Mouse (Mus musculus) MEL (cell line): ENCODE measurements around the gene Palmd. TPM values are rescaled to one million over a fixed set of nuclear protein-coding genes. Genes with fewer than 3 reads are reported as not detected.

Experiments
- DNase-seq: peaks from one replicate; pipeline ENCODE4 v3.0.0; 2011; ENCODE audit warnings: low read depth, low spot score
- H3K27ac ChIP-seq: 2 replicates; pipeline ENCODE4 v1.5.1; 2012; ENCODE audit warnings: low read depth, mild to moderate bottlenecking, control low read depth, low read length, moderate library complexity; ENCODE audit not compliant: control insufficient read depth
- H3K27me3 ChIP-seq, 2 experiments: fragments of 150-350 bp in 1 of 2; sonication (generic) in 1 of 2; 2 replicates each; pipeline ENCODE4 v1.6.1; 2012; ENCODE audit warnings: low read length in 2 of 2, mild to moderate bottlenecking in 2 of 2, improper control_type of control experiment in 1 of 2, moderate library complexity in 1 of 2; ENCODE audit not compliant: insufficient read depth in 2 of 2, control insufficient read depth in 1 of 2
- H3K36me3 ChIP-seq, 2 experiments: 2 replicates each; pipeline ENCODE4 v1.6.1; 2012 to 2014; ENCODE audit warnings: low read length in 2 of 2, improper control_type of control experiment in 1 of 2, inconsistent platforms in 1 of 2, mild to moderate bottlenecking in 1 of 2; ENCODE audit not compliant: insufficient read depth in 2 of 2, control insufficient read depth in 1 of 2
- H3K4me1 ChIP-seq, 2 experiments: fragments of 150-350 bp in 1 of 2; sonication (generic) in 1 of 2; 2 replicates each; pipeline ENCODE4 v1.6.1; 2012; ENCODE audit warnings: low read length in 2 of 2, improper control_type of control experiment in 1 of 2, mild to moderate bottlenecking in 1 of 2; ENCODE audit not compliant: insufficient read depth in 2 of 2, control insufficient read depth in 1 of 2
- H3K4me3 ChIP-seq, 2 experiments: fragments of 150-350 bp in 1 of 2; sonication (generic) in 1 of 2; 2 replicates each; pipeline ENCODE4 v1.5.1; 2012; ENCODE audit warnings: low read depth in 2 of 2, low read length in 2 of 2, mild to moderate bottlenecking in 2 of 2, moderate library complexity in 2 of 2, control low read depth in 1 of 2, improper control_type of control experiment in 1 of 2; ENCODE audit not compliant: control insufficient read depth in 1 of 2, insufficient read depth in 1 of 2
- H3K79me2 ChIP-seq: 2 replicates; pipeline ENCODE4 v1.6.1; 2012; ENCODE audit warnings: mild to moderate bottlenecking, low read length, moderate library complexity; ENCODE audit not compliant: control insufficient read depth, poor library complexity, insufficient read depth
- H3K9ac ChIP-seq: 2 replicates; pipeline ENCODE4 v1.6.1; 2012; ENCODE audit warnings: low read depth, mild to moderate bottlenecking, control low read depth, low read length, moderate library complexity; ENCODE audit not compliant: control insufficient read depth, poor library complexity, severe bottlenecking
- H3K9me3 ChIP-seq: fragments of 150-350 bp; sonication (generic); replicated peaks from 2 replicates; pipeline ENCODE4 v1.6.1; 2012; ENCODE audit warnings: mild to moderate bottlenecking, low read length, improper control_type of control experiment, moderate library complexity; ENCODE audit not compliant: insufficient read depth
- CHD1 ChIP-seq: IDR thresholded peaks from 2 replicates; pipeline ENCODE4 v1.6.1; 2012; ENCODE audit warnings: low read depth, mild to moderate bottlenecking, inconsistent platforms, low read length, improper control_type of control experiment
- CHD2 ChIP-seq: IDR thresholded peaks from 2 replicates; pipeline ENCODE4 v1.6.1; 2011; ENCODE audit warnings: low read length, improper control_type of control experiment
- CTCF ChIP-seq, 3 experiments: IDR thresholded peaks in 2 of 3; conservative IDR thresholded peaks in 1 of 3; 2 replicates each; pipeline ENCODE4 v1.5.1; 2011 to 2012; ENCODE audit warnings: low read length in 3 of 3, low read depth in 2 of 3, mild to moderate bottlenecking in 2 of 3, improper control_type of control experiment in 1 of 3, inconsistent platforms in 1 of 3, mixed read lengths in 1 of 3, moderate library complexity in 1 of 3; ENCODE audit not compliant: control insufficient read depth in 1 of 3, insufficient read depth in 1 of 3, poor library complexity in 1 of 3, severe bottlenecking in 1 of 3
- E2F4 ChIP-seq: IDR thresholded peaks from 2 replicates; pipeline ENCODE4 v1.6.1; 2011; ENCODE audit warnings: low read depth, low read length, improper control_type of control experiment, borderline replicate concordance
- ELF1 ChIP-seq: IDR thresholded peaks from 2 replicates; pipeline ENCODE4 v1.6.1; 2014; ENCODE audit warnings: low read depth, mild to moderate bottlenecking, inconsistent platforms, low read length, improper control_type of control experiment, moderate library complexity
- EP300 ChIP-seq, 2 experiments: IDR thresholded peaks; 2 replicates each; pipeline ENCODE4 v1.6.1; 2011; ENCODE audit warnings: improper control_type of control experiment in 2 of 2, low read length in 2 of 2, low read depth in 1 of 2, mild to moderate bottlenecking in 1 of 2
- HCFC1 ChIP-seq: IDR thresholded peaks from 2 replicates; pipeline ENCODE4 v1.6.1; 2012; ENCODE audit warnings: low read depth, mild to moderate bottlenecking, inconsistent platforms, low read length, improper control_type of control experiment, moderate library complexity
- MYC ChIP-seq: IDR thresholded peaks from 2 replicates; pipeline ENCODE4 v1.6.1; 2011; ENCODE audit warnings: low read depth, mild to moderate bottlenecking, low read length, improper control_type of control experiment, moderate library complexity
- NRF1 ChIP-seq: IDR thresholded peaks from 2 replicates; pipeline ENCODE4 v1.6.1; 2014; ENCODE audit warnings: low read depth, mild to moderate bottlenecking, inconsistent platforms, low read length, improper control_type of control experiment, moderate library complexity; ENCODE audit not compliant: poor library complexity, insufficient read depth, severe bottlenecking
- POLR2A ChIP-seq, 2 experiments: IDR thresholded peaks; 2 replicates each; pipeline ENCODE4 v1.6.1; 2011 to 2012; ENCODE audit warnings: low read length in 2 of 2, mild to moderate bottlenecking in 2 of 2, control low read depth in 1 of 2, improper control_type of control experiment in 1 of 2, low read depth in 1 of 2, moderate library complexity in 1 of 2; ENCODE audit not compliant: control insufficient read depth in 1 of 2, insufficient read depth in 1 of 2, poor library complexity in 1 of 2
- POLR2AphosphoS2 ChIP-seq: IDR thresholded peaks from 2 replicates; pipeline ENCODE4 v1.6.1; 2011; ENCODE audit warnings: low read length, improper control_type of control experiment
- POLR2AphosphoS5 ChIP-seq: IDR thresholded peaks from 2 replicates; pipeline ENCODE4 v1.6.1; 2012; ENCODE audit warnings: low read depth, borderline replicate concordance, mild to moderate bottlenecking, inconsistent platforms, low read length, moderate library complexity, mixed read lengths
- SMC3 ChIP-seq: IDR thresholded peaks from 2 replicates; pipeline ENCODE4 v1.6.1; 2011; ENCODE audit warnings: low read depth, low read length, improper control_type of control experiment
- TAL1 ChIP-seq: IDR thresholded peaks from 2 replicates; pipeline ENCODE4 v1.6.1; 2012; ENCODE audit warnings: mild to moderate bottlenecking, inconsistent platforms, low read length, moderate library complexity, mixed read lengths
- TBP ChIP-seq: IDR thresholded peaks from 2 replicates; pipeline ENCODE4 v1.8.0; 2011; ENCODE audit warnings: low read depth, low read length, improper control_type of control experiment
- TCF12 ChIP-seq: IDR thresholded peaks from 2 replicates; pipeline ENCODE4 v1.6.1; 2014; ENCODE audit warnings: low read depth, mild to moderate bottlenecking, inconsistent platforms, low read length, improper control_type of control experiment, moderate library complexity
- UBTF ChIP-seq: IDR thresholded peaks from 2 replicates; pipeline ENCODE4 v1.6.1; 2012; ENCODE audit warnings: low read depth, mild to moderate bottlenecking, inconsistent platforms, low read length, improper control_type of control experiment, moderate library complexity, borderline replicate concordance; ENCODE audit not compliant: insufficient read depth
- USF2 ChIP-seq, 2 experiments: IDR thresholded peaks; 2 replicates each; pipeline ENCODE4 v1.6.1; 2011 to 2012; ENCODE audit warnings: improper control_type of control experiment in 2 of 2, low read length in 2 of 2, borderline replicate concordance in 1 of 2, inconsistent platforms in 1 of 2, low read depth in 1 of 2, mild to moderate bottlenecking in 1 of 2; ENCODE audit not compliant: insufficient read depth in 1 of 2
- ZMIZ1 ChIP-seq: IDR thresholded peaks from 2 replicates; pipeline ENCODE4 v1.6.1; 2012; ENCODE audit warnings: low read depth, mild to moderate bottlenecking, inconsistent platforms, low read length, improper control_type of control experiment, moderate library complexity
- ZNF384 ChIP-seq: IDR thresholded peaks from 2 replicates; pipeline ENCODE4 v1.6.1; 2012; ENCODE audit warnings: low read depth, mild to moderate bottlenecking, inconsistent platforms, low read length, improper control_type of control experiment
- polyA plus RNA-seq, 2 experiments: library from polyadenylated mRNA; stranded (reverse) in 1 of 2; unstranded in 1 of 2; fragments of >175 nt in 1 of 2; fragments of >200 nt in 1 of 2; gene quantifications; 2 replicates each; pipeline versions ENCODE4 v1.2.1 to v1.2.4; 2012; ENCODE audit warnings: low replicate concordance in 2 of 2, low read depth in 1 of 2; ENCODE audit not compliant: insufficient read length in 2 of 2, insufficient read depth in 1 of 2, missing spikeins in 1 of 2
- total RNA-seq: library from RNA; depleted of rRNA; stranded (reverse); fragments of 300-350 nt; gene quantifications from 2 replicates; pipeline ENCODE4 v1.2.3, GENCODE M21; 2012

Gene Palmd
- total and polyA plus RNA-seq, 3 experiments: 0.08 TPM; not detected in 2

GRCm38 (mm10) chr3:116967967-116968366, 820 bp downstream of the Palmd start, which contains the start of gene 4930455H04Rik:
TSS of gene 4930455H04Rik (plus strand) at chr3:116968267.
- no peaks in the 10 kb centered on the region for H3K9me3 ChIP-seq
- TF ChIP-seq CHD1: no peak
- TF ChIP-seq CHD2: no peak
- no peak for TF ChIP-seq ZMIZ1
- TF ChIP-seq USF2 (IDR thresholded peaks at IDR 0.05; ENCODE audit: borderline replicate concordance in 1 of 2, insufficient read depth in 1 of 2, low read depth in 1 of 2, low read length in 2 of 2): no peak
- TF ChIP-seq UBTF: no peak
- no peak for TF ChIP-seq TCF12
- no peak for TF ChIP-seq NRF1
- no peak for TF ChIP-seq E2F4
- no peak for TF ChIP-seq EP300 (IDR thresholded peaks at IDR 0.05; ENCODE audit: low read depth in 1 of 2, low read length in 2 of 2)
- TF ChIP-seq SMC3: no peak
- TF ChIP-seq CTCF (IDR thresholded peaks at IDR 0.05 in 2 of 3, conservative IDR thresholded peaks at IDR 0.05 in 1 of 3; ENCODE audit: control insufficient read depth in 1 of 3, insufficient read depth in 1 of 3, low read depth in 2 of 3, low read length in 3 of 3, poor library complexity in 1 of 3, severe bottlenecking in 1 of 3): no peak
- TF ChIP-seq ELF1: no peak
- TF ChIP-seq POLR2AphosphoS5: no peak
- TF ChIP-seq POLR2AphosphoS2: no peak
- TF ChIP-seq TBP: no peak
- TF ChIP-seq POLR2A (IDR thresholded peaks at IDR 0.05; ENCODE audit: control insufficient read depth in 1 of 2, insufficient read depth in 1 of 2, low read depth in 1 of 2, low read length in 2 of 2, poor library complexity in 1 of 2): no peak
- TF ChIP-seq HCFC1: no peak
- no peak for TF ChIP-seq ZNF384
- no peak for TF ChIP-seq MYC
- TF ChIP-seq, all 39 proteins: peak for 0
- no peaks in the 10 kb centered on the region for H3K36me3 ChIP-seq
- DNase-seq: no peak
- no peak within 1 kb of the TSS for H3K27ac ChIP-seq
- H3K4me3 ChIP-seq: no peak within 1 kb of the TSS
- H3K4me1 ChIP-seq: peaks cover 0 to 2% of the 10 kb centered on the region in 2 experiments; a peak in 2 of 4 replicates
- no peaks in the 10 kb centered on the region for H3K79me2 ChIP-seq
- H3K9ac ChIP-seq: no peak within 1 kb of the TSS
- H3K27me3 ChIP-seq: no peaks in the 10 kb centered on the region; a peak in 1 of 4 replicates

- TF ChIP-seq USF2 (IDR thresholded peaks at IDR 0.05; ENCODE audit: borderline replicate concordance in 1 of 2, insufficient read depth in 1 of 2, low read depth in 1 of 2, low read length in 2 of 2) (no peak), CHD2 (no peak), POLR2A (IDR thresholded peaks at IDR 0.05; ENCODE audit: control insufficient read depth in 1 of 2, insufficient read depth in 1 of 2, low read depth in 1 of 2, low read length in 2 of 2, poor library complexity in 1 of 2) (no peak), TAL1 (no peak), MYC (no peak)
- H3K4me3 ChIP-seq: no peak overlapping the region
- H3K79me2 ChIP-seq: no peaks in the 10 kb centered on the region
- no peak overlapping the region for H3K27ac ChIP-seq
- H3K4me1 ChIP-seq: peaks cover 0 to under 1% of the 10 kb centered on the region in 2 experiments; a peak in 2 of 4 replicates
- no peak for DNase-seq
- H3K27me3 ChIP-seq: no peaks in the 10 kb centered on the region; a peak in 1 of 4 replicates
- no peak overlapping the region for H3K9ac ChIP-seq
- H3K36me3 ChIP-seq: no peaks in the 10 kb centered on the region
- H3K9me3 ChIP-seq: no peaks in the 10 kb centered on the region
Observed at GRCm38 (mm10) chr3:116967436-116967835, 1.4 kb downstream of the Palmd start.
